8 mouse cellular contexts compared by ENCODE assay signal in genomic region chr19:45675720-45676581, GRCm38 (mm10). TPM values are rescaled to one million over a fixed set of nuclear protein-coding genes. Genes with fewer than 3 reads are reported as not detected.
DNase-seq lines count a peak whose midpoint lies in the region; ATAC-seq and TF ChIP-seq lines count a peak whose summit lies in the region.

No protein-coding gene starts in this region.

- DNase-seq in kidney, adult 2 months: no peak
- DNase-seq in kidney, postnatal 14 days: no peak
- peak; percentile 37 for DNase-seq in brain, embryonic 14.5 days (ENCODE audit: low read depth)
- DNase-seq in liver, embryonic 11.5 days (ENCODE audit: low spot score): peak; percentile 55
- DNase-seq in cerebellum, adult 11 months: no peak
- DNase-seq in right cerebral cortex, postnatal 25 days: no peak

- TF ChIP-seq POLR2A in kidney, adult 2 months (IDR thresholded peaks at IDR 0.05; ENCODE audit: low read depth, low read length): no peak
- TF ChIP-seq POLR2A in brain, embryonic 14.5 days (IDR thresholded peaks at IDR 0.05; ENCODE audit: borderline replicate concordance, extremely low read depth, insufficient read depth, insufficient read length, poor library complexity, severe bottlenecking): no peak

- peak overlapping the region; percentile 27; the same call in 1 of the 2 replicates for H3K4me3 ChIP-seq in kidney, adult 2 months (ENCODE audit: insufficient read depth, low read depth, low read length)
- peak overlapping the region; percentile 49 for H3K4me3 ChIP-seq in heart, embryonic 12.5 days
- H3K4me3 ChIP-seq in liver, embryonic 11.5 days (ENCODE audit: low read depth, low read length): peak overlapping the region; percentile 45
- peak overlapping the region; percentile 24 for H3K4me3 ChIP-seq in neural tube, embryonic 15.5 days (replicated peaks)

- TF ChIP-seq CTCF in kidney, adult 2 months (conservative IDR thresholded peaks at IDR 0.05; ENCODE audit: insufficient read depth, insufficient read length, low read depth, low read length): no peak
- no peak for TF ChIP-seq CTCF in brain, embryonic 14.5 days (IDR thresholded peaks at IDR 0.05; ENCODE audit: borderline replicate concordance, extremely low read depth, insufficient read depth, insufficient read length)

- peak overlapping the region; percentile 81 for H3K4me2 ChIP-seq in heart, embryonic 12.5 days
- H3K4me2 ChIP-seq in liver, embryonic 11.5 days: peak overlapping the region; percentile 82
- H3K4me2 ChIP-seq in neural tube, embryonic 15.5 days: peak overlapping the region; percentile 55

- peaks cover 8% of the 10 kb centered on the region for H3K27me3 ChIP-seq in kidney, adult 2 months (replicated peaks; ENCODE audit: control insufficient read depth, insufficient read depth, low read length)
- H3K27me3 ChIP-seq in heart, embryonic 12.5 days (replicated peaks): peaks cover 8% of the 10 kb centered on the region
- H3K27me3 ChIP-seq in liver, embryonic 11.5 days (replicated peaks; ENCODE audit: control insufficient read depth, insufficient read depth, low read length): peaks cover 12% of the 10 kb centered on the region
- H3K27me3 ChIP-seq in neural tube, embryonic 15.5 days (replicated peaks): peaks cover 35% of the 10 kb centered on the region

- peaks cover 3% of the 10 kb centered on the region; the same call in 1 of the 2 replicates for H3K4me1 ChIP-seq in kidney, adult 2 months (ENCODE audit: control insufficient read depth, insufficient read depth, low read length)
- peaks cover 9% of the 10 kb centered on the region for H3K4me1 ChIP-seq in heart, embryonic 12.5 days (replicated peaks)
- H3K4me1 ChIP-seq in liver, embryonic 11.5 days (replicated peaks; ENCODE audit: control insufficient read depth, insufficient read depth, low read length): peaks cover 11% of the 10 kb centered on the region
- peaks cover 10% of the 10 kb centered on the region for H3K4me1 ChIP-seq in neural tube, embryonic 15.5 days

- ATAC-seq in heart, embryonic 12.5 days (ENCODE audit: insufficient number of reproducible peaks, low FRiP score): no peak
- peak; percentile 31; the same call in 1 of the 2 replicates for ATAC-seq in liver, embryonic 11.5 days (replicated peaks; ENCODE audit: low FRiP score)
- no peak for ATAC-seq in neural tube, embryonic 15.5 days (ENCODE audit: low FRiP score)

- H3K27ac ChIP-seq in kidney, adult 2 months (ENCODE audit: insufficient read depth, low read depth, low read length): no peak overlapping the region
- H3K27ac ChIP-seq in heart, embryonic 12.5 days (ENCODE audit: poor library complexity, severe bottlenecking): no peak overlapping the region
- no peak overlapping the region for H3K27ac ChIP-seq in liver, embryonic 11.5 days (ENCODE audit: low read depth, low read length)
- no peak overlapping the region for H3K27ac ChIP-seq in neural tube, embryonic 15.5 days (replicated peaks)

- H3K36me3 ChIP-seq in kidney, adult 2 months (ENCODE audit: control insufficient read depth, insufficient read depth, low read length): no peaks in the 10 kb centered on the region
- H3K36me3 ChIP-seq in heart, embryonic 12.5 days: no peaks in the 10 kb centered on the region
- no peaks in the 10 kb centered on the region for H3K36me3 ChIP-seq in liver, embryonic 11.5 days (ENCODE audit: control insufficient read depth, insufficient read depth, low read length)
- no peaks in the 10 kb centered on the region for H3K36me3 ChIP-seq in neural tube, embryonic 15.5 days

- H3K9me3 ChIP-seq in heart, embryonic 12.5 days (replicated peaks): 0 out of 2 replicates have a peak, but pooled peaks cover 3% of the 10 kb centered on the region
- no peaks in the 10 kb centered on the region for H3K9me3 ChIP-seq in liver, embryonic 11.5 days (ENCODE audit: control insufficient read depth, low read length)
- H3K9me3 ChIP-seq in neural tube, embryonic 15.5 days (replicated peaks): no peaks in the 10 kb centered on the region

- H3K9ac ChIP-seq in heart, embryonic 12.5 days: peak overlapping the region; percentile 51
- peak overlapping the region; percentile 57 for H3K9ac ChIP-seq in liver, embryonic 11.5 days (ENCODE audit: low read depth, low read length)
- H3K9ac ChIP-seq in neural tube, embryonic 15.5 days (replicated peaks): peak overlapping the region; percentile 10; the same call in 1 of the 2 replicates

- 7% methylated on average over 38 of the region's 38 CpGs for WGBS in kidney, adult 2 months
- under 1% methylated on average over 38 of the region's 38 CpGs for WGBS in heart, embryonic 12.5 days
- under 1% methylated on average over 38 of the region's 38 CpGs for WGBS in liver, embryonic 11.5 days
- under 1% methylated on average over 38 of the region's 38 CpGs for WGBS in neural tube, embryonic 15.5 days

RNA-seq across cellular contexts. Expression of gene Fbxw4, which starts 15.8 kb away (rescaled TPM):
- polyA plus RNA-seq in kidney, adult 2 months (2012; rRNA removed): 43.0 and 56.4 TPM in 2 replicates
- polyA plus RNA-seq in brain, embryonic 14.5 days (2012; rRNA removed): 47.7 and 69.5 TPM in 2 replicates
- polyA plus RNA-seq in heart, embryonic 12.5 days (2016; fragmentation: Nextera tagmentation; extraction: Ambion mirVana): 4.3 and 4.8 TPM in 2 replicates
- 3.0 and 5.0 TPM in 2 replicates for polyA plus RNA-seq in liver, embryonic 11.5 days (2014; fragmentation: Nextera tagmentation; extraction: Ambion mirVana)
- 8.2 and 8.4 TPM in 2 replicates for polyA plus RNA-seq in neural tube, embryonic 15.5 days (2015; fragmentation: Nextera tagmentation; extraction: Ambion mirVana)

Comparison
In these comparisons a context has a peak if more than half of its experiments do, and no peak if none do; other contexts are left out.
1. DNase-seq: peak in brain, embryonic 14.5 days (single experiment) and liver, embryonic 11.5 days (single experiment); none in kidney, adult 2 months (single experiment), kidney, postnatal 14 days (single experiment), cerebellum, adult 11 months (single experiment) and right cerebral cortex, postnatal 25 days (single experiment).
2. Peak in every context shown above with its lines, with median percentiles within 50 percentile points of each other: H3K4me3 ChIP-seq, H3K4me2 ChIP-seq and H3K9ac ChIP-seq.